Mouse (Mus musculus) gastrocnemius, postnatal 36 days (tissue): ENCODE data around the gene Mtmr6. TPM values are rescaled to one million over a fixed set of nuclear protein-coding genes. Genes with fewer than 3 reads are reported as not detected.
"Not testable (repeated sequence)": the region's sequence is repeated elsewhere in the genome, so short reads cannot be mapped to it uniquely, and the experiment has no call there.

Experiments
- DNase-seq, 2 experiments: peaks; one replicate each; pipeline ENCODE4 v3.0.0; 2022
- intact Hi-C: fragments of 180-260 bp; cut with DNase I; formaldehyde crosslinking; loops from one replicate; pipeline ENCODE4 v1.15.1; 2025
- microRNA-seq, 2 experiments: library from miRNA; unstranded; fragments of <30 nt; microRNA quantifications; one replicate each; pipeline ENCODE4 v1.2.0; 2021
- total RNA-seq, 2 experiments: library from RNA; stranded (reverse); gene quantifications; 2 replicates each; pipeline ENCODE4 v1.2.3; 2021

Gene Mtmr6
- total RNA-seq, 2 experiments from 2014 or later = 38.7 to 44.8 TPM

DNA sequence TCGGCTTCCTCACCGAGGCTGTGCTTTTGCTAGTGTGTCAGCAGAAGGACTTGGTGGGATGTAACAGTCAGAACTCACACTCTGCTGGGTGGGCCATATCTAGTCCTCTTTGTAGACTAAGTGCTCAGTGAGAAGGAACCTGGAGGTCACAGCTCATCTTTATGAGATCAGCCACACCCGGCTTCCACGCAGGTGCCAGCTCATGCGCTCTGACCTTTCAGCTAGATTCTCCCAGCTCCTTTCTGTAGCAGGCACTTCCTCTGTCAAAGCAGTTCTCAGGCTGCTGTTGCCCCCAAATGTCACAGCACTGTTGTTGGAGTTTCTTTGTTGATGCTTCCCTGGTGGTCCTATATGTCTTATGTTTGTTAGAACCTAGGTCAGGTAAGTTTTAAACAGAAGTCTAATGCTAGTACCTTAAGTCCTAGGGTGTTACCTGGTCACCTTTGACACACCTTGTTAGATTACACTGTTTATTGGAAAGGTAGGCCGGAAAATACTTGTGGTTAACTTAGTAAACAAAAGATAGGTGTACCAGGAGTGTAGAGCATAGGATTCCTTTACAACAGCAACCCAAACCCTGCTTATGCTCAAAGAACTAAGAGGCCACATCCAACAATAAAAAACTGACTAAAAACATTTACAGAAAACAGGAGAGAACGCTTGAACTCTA, 21.3 kb downstream of the Mtmr6 start:
- DNase-seq = no peak
- intact Hi-C loops = no loop called here

DNA sequence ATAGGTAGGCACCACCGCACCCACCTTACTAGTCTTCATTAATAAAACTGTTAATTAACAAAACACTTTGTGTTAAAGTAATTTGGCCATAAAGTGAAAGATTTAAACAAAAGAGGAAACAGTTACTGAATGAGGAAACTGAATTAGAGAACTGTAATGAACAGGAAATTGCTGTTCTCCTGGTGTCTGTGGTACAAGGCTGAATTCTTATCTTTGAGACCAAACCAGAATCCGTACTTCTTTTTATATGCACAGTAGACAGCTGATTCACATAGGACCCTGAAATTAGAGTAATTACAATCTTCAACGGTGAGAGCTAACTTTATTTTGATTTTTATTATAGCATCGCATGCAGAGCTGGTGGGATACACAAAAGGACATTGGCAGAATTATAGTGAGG, 25.3 kb downstream of the Mtmr6 start:
- intact Hi-C loops = no loop called here
- DNase-seq = no peak

DNA sequence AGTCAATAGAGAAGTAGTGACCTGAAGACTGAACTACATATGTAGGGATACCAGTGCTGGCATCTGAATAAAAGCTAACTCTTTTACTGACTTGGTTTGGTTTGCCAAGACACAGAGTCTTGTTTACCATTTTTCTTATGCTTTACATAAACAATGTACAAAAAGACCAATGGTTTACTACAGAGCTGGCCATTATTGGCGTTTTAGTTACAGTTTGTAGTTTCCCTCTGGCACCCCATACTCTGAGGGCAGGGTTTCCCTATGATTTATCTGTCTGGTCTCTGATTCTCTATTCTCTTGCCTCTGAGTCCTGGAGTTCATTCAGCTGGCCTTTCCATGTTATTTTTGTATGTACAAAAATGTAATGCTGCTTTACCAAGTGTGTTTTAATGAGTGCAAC, 30.5 kb downstream of the Mtmr6 start:
- no peak for DNase-seq
- intact Hi-C loops = no loop called here

DNA sequence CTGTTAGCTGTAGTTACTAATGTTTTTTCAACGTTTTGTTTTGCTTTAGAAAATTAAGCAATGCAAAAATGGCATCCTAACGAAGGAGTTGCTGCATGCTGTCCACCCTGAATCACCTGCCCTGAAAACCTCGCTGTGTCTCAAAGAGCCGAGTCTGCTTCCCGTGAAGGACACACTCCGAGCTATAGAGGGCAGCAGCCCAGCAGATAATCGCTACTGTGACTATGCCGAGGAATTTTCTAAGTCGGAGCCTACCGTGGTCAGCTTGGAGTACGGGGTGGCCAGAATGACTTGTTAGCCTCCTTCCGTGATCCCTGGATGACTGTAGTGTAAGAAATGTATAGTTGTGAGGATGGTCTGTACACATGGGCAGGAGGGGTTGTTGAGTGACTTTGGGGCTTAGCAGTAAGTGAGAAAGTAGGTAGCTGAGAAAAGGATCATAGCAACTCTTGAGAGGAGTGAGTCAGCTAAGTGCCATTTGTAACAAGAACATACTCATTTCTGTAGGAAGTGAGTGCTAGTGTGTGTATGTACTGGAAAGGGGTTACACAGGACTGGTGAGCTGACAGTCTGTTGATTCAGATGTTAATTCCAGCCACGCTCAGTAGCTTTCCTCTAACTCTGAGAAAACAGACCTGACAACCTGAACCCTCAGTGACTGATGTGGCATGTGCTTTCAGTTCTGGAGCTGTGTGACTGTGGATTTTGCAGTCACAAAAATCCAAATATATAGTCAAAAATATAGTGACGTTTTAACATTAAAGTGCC, 35.4 kb downstream of the Mtmr6 start:
- no peak for DNase-seq
- intact Hi-C loops = no loop called here

DNA sequence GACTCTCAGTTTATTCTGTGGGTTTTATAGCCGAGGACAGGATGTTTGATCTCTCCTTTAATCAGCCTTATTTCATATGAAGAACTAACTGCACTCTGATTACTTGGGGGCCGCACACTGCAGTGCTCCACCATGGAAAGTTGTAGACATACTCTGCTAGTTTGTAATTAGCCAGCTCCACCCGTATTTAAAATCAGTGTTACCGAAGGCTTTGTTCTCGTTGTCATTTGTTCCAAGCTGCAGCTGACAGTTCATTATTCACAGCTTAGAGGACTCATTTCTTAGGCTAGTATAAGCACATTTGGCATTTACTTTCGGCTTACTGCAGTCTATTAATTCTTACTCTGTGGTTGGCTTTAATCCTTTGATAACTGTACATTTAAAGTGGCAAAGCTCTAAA, 36.0 kb downstream of the Mtmr6 start:
- intact Hi-C loops = no loop called here
- no peak for DNase-seq

DNA sequence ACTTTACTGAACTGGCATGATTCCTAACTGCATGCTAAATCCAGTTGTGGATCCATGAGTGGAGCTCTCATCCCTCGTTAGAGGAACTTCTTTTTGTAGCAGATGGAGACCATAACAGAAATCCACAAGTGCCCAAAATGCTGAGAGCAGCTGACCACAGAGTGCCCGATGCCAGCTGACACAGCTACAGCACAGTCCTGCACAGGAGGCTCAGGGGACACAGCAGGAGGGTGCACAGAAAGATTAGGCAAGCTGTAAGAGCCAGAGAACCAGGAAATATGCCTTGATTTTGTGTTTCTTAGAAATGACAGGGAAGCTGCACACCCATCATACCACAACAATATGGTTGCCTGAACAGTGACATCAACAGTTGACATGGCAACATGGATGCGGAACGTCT, 37.4 kb downstream of the Mtmr6 start:
- intact Hi-C loops = no loop called here

DNA sequence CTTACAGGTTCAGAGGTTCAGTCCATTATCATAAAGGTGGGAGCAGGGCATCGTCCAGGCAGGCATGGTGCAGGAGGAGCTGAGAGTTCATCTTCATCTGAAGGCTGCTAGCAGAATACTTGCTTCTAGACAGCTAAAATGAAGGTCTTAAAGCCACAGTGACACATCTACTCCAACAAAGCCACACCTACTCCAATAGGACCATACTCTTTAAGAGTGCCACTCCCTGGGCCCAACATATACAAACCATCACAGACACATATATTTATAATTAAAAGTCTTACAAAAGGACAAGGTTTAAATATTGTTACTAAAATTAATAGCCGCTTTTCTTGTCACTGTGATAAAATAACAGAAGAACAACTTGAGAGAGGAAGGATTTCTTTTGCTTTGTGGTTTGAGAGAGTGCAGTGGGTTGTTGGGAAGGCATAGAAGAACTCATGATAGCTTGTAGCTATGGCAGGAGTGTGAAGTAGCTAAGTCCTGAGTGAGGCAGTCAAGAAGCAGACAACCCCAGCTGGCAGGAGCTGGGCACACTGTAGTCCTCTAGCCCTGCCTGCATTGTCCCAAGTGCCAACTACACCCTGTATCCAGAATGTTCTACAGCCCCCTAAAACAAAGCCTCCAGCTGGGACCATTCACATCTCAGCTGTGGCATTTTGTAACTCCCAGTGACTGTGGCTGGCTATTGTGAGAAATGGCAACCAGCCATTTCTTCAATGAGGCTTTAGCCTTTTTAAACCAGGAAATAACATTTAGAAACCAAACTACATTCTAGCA, 39.6 kb downstream of the Mtmr6 start:
- intact Hi-C loops = no loop called here
- no peak for DNase-seq

More for the DNA sequence above, 37.4 kb downstream of the Mtmr6 start:
- no peak for DNase-seq

DNA sequence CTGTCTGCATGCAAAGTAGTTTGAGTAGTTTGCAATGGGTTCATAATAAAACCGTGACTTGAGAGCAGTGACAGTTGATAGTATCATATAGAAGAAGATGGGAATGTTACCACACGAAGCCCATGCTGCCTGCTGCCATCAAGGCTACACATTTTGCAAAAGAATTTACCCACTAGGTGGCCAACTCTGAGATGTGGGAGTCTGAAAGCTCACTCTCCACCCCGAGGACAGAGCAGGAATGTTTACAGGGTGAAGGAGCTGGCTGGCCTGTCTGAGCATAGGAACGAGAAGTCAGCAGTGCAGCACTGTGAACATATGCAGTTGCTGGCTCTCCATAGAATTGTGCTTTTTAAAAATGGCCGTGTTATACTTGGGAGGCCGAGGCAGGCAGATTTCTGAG, 43.1 kb downstream of the Mtmr6 start:
- intact Hi-C loops = no loop called here
- DNase-seq = no peak

DNA sequence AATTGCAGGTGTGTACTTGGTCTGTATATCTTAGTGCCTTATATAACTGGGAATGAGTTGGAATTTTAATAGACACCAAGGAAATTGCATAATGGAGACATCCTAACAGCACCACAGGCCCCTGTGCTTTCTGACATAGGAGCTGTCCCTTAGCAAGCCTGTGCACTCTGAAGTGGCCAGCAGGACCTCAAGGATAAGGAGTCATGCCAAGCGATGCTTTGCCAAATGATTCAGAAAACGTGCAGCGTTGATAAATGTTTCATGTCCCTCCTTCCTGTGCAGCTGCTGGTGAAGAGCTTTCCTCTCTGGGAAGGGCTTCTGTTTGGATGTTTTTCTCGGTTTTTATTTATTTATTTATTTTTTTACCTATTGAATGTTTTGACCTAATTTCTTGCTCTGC, 45.7 kb downstream of the Mtmr6 start:
- no peak for DNase-seq
- intact Hi-C loops = no loop called here

DNA sequence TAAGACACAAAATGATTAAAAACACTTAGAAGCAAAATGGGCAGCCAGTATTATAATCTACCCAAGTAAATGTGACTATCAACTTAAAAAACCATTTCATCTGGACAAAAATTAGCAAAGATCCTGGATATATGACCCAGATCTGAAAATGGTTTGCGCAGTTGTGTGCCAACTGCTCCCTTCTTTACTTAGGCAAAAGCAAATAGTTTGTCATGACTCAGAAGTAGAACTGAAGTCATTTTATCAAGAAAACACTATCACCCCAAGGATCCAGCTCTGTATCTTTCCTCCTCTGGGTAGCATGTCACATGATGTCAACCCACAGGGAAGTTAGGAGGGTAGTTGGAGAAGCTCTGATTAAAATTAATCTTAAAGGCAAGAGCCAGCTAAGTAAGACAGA, 54.2 kb downstream of the Mtmr6 start:
- intact Hi-C loops = no loop called here
- DNase-seq = no peak

DNA sequence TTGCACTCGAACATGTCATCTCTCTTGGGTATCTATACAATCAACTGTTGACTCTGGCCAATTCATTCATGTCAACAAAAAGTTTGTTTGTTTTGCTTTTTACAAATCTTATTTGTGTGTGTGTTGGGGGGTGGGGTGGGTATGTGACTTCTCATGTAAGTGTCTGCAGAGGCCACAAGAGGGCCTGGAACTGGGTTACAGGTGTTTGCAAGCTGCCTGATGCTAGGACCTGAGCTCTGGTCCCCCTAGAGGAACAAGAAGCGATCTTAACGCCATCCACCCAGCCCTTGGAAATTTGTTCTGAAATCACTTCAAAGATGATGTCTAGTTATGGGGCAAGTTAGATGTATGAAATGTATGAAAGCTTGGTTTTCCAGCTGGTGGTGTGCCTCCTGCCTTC, 55.8 kb downstream of the Mtmr6 start:
- intact Hi-C loops = no loop called here
- no peak for DNase-seq

DNA sequence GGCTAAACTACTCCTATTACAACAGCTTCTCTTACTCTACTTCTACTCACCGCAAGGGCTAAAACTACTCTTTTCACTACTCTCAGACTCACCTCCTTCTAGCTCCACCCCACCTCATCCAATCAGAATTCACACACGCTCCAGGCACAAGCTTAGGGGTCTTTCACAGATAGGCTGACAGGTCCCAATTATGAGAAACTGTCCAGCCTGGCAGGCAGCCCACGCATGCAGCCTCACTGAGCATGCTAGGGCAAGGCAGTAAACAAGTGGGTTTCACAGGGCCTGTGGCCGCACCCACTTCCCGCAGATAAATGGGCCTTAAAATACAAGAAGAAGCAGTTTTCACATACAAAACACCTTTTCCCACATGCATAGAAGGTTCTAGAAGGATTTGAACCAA, 75.0 kb downstream of the Mtmr6 start:
- DNase-seq, intact Hi-C loops: not testable (repeated sequence)

DNA sequence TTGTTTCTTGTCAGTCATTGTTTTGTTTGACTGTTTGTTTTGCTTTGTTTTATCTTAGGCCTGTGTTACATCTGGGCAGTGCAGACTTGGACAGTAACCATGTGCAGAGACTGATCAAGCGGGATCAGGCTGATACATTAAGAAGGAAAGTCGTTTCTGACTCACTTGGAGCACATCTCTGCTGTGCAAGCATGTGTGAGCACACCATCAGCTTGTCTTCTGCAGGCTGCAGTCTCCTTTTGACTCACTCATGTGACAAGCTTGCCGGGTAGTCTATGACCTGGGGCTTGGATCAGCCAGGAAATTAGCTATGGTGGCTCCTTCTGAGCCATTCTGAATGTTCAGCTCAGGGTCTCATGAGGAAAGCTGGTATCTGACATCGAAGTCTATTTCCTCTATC, 75.5 kb downstream of the Mtmr6 start:
- DNase-seq = no peak
- intact Hi-C loops = no loop called here

DNA sequence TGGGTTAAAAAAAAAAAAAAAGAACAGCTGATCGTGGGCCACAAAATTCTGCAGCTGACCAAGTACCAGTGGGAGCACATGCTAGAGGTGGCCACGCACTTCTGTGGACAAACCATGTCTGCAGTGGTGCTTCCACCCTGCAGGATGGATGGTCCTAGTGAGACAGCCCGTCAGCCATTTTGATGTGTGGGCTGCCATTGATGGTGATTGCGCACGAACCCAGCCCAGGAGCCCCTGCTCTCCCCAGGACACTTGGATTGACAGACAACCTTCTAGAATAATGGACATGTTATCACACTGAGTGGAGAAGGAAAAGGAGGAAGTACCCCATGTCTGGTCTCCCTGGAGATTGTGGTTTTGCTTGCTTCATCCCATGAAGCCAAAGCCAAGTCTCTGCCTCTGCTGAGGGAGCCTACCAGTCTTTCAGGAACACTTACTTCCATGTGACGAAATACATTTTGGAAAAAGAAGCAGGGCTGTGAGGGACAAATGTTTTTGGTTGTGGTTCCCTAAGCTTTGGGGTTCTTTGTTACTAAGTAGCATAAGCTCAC, 80.4 kb downstream of the Mtmr6 start:
- DNase-seq = no peak
- intact Hi-C loops = no loop called here

Small RNA genes lying within 50 kb of the gene (microRNA-seq; reads per million reads assigned to microRNA genes)
- 0 reads per million in 2 experiments for gene Mir719

Other genes starting within 250 kb of the Mtmr6 start
- gene Atp8a2, start 68.0 kb upstream of the Mtmr6 start, total RNA-seq = 1 to 10 TPM in 1 of 2 experiments, under 1 TPM in 1; 0.61 to 1.0 TPM
- gene Nupl1, start 13.8 kb upstream of the Mtmr6 start, total RNA-seq = not detected
- gene Gm49336, start 13.7 kb upstream of the Mtmr6 start, total RNA-seq = 10 to 100 TPM; 28.0 to 31.0 TPM
- not detected for gene Amer2, start 108.0 kb downstream of the Mtmr6 start, total RNA-seq